ENCODE assay signal across 10 mouse cellular contexts in genomic region chr8:95302410-95302809, GRCm38 (mm10). TPM values are rescaled to one million over a fixed set of nuclear protein-coding genes. Genes with fewer than 3 reads are reported as not detected.
DNase-seq lines count a peak whose midpoint lies in the region; ATAC-seq and TF ChIP-seq lines count a peak whose summit lies in the region.
"Had no signal": no experiment of that assay in that cellular context is flagged by ENCODE, and none has a peak within 500 bp of the region (broad histone marks: within the 10 kb centered on the region; RNA-seq: fewer than 3 reads in every experiment).

No protein-coding gene starts in this region.

- peak; percentile 91 for ATAC-seq in megakaryocyte, adult 5-6 weeks (ENCODE audit: poor library complexity, severe bottlenecking)

- H3K27ac ChIP-seq in heart, adult 2 months, result no peak overlapping the region
- H3K27ac ChIP-seq: limb, embryonic 13.5 days had no signal

- WGBS in heart, adult 2 months, result 19% methylated on average over 5 of the region's 5 CpGs

- no peak overlapping the region for H3K9ac ChIP-seq in heart, adult 2 months (ENCODE audit: low read depth, low read length)
- H3K9ac ChIP-seq: limb, embryonic 13.5 days had no signal

- H3K4me1 ChIP-seq in heart, adult 2 months (ENCODE audit: control insufficient read depth, insufficient read depth, low read length), result no peaks in the 10 kb centered on the region
- H3K4me1 ChIP-seq: limb, embryonic 13.5 days had no signal

- H3K4me3 ChIP-seq in heart, adult 2 months, result no peak overlapping the region
- H3K4me3 ChIP-seq: limb, embryonic 13.5 days had no signal

- intact Hi-C loops in heart, adult 2 months (cut with DNase I), result loop anchor here (1.0 to 10.0 kb wide), 2 partner anchors 48 to 348 kb away; no protein-coding TSS in a partner anchor
- intact Hi-C loops in heart, postnatal 25 days (cut with DNase I), result loop anchor here (1.0 kb wide), 1 partner anchor 47 kb away; no protein-coding TSS in a partner anchor
- intact Hi-C loops in left cerebral cortex, postnatal 36 days (cut with DNase I), result loop anchor here (5.0 kb wide), 1 partner anchor 45 kb away; no protein-coding TSS in a partner anchor

- H3K79me2 ChIP-seq in heart, adult 2 months (replicated peaks; ENCODE audit: control insufficient read depth, insufficient read depth, low read length), result no peaks in the 10 kb centered on the region

- no peaks in the 10 kb centered on the region for H3K27me3 ChIP-seq in heart, adult 2 months (ENCODE audit: control insufficient read depth, insufficient read depth, low read length)
- H3K27me3 ChIP-seq: limb, embryonic 13.5 days had no signal

- no peak for TF ChIP-seq EP300 in heart, adult 2 months (IDR thresholded peaks at IDR 0.05; ENCODE audit: insufficient read depth, low read depth, low read length)

- TF ChIP-seq CTCF in heart, adult 2 months (IDR thresholded peaks at IDR 0.05), result peak; percentile 93

- no peaks in the 10 kb centered on the region for H3K36me3 ChIP-seq in heart, adult 2 months (ENCODE audit: control insufficient read depth, insufficient read depth, low read length)
- H3K36me3 ChIP-seq: limb, embryonic 13.5 days had no signal

- no peak for TF ChIP-seq POLR2A in heart, adult 2 months (IDR thresholded peaks at IDR 0.05; ENCODE audit: insufficient read depth, low read depth, low read length)

- peak; percentile 24 to 35 for DNase-seq in heart, adult 2 months
- no peak for DNase-seq in heart, postnatal 25 days (ENCODE audit: low spot score)
- DNase-seq in 3134 (ENCODE audit: extremely low read depth, insufficient read length, low spot score) (peak; percentile 31), MN1 (ENCODE audit: low spot score) (peak; percentile 45)
- DNase-seq in forelimb bud, embryonic 11.5 days (ENCODE audit: low read depth, low spot score), result peak; percentile 38
- no peak for DNase-seq in left cerebral cortex, postnatal 36 days (ENCODE audit: low spot score in 2 of 2)
- DNase-seq in ovary, postnatal 10 days (ENCODE audit: low spot score), result no peak

RNA-seq across cellular contexts. Expression of gene Cngb1, which starts 4.0 kb away (rescaled TPM):
- under 1 TPM; 0.61 to 0.63 TPM for total RNA-seq in heart, adult 2 months (2021)
- 1.00 and 1.2 TPM in 2 replicates for polyA plus RNA-seq in heart, adult 2 months (2012; rRNA removed)
- total RNA-seq in heart, postnatal 25 days (2021), result under 1 TPM; 0.75 to 0.86 TPM
- 0.96 TPM in 1 of 2 replicates, not detected in the other for total RNA-seq in megakaryocyte, adult 5-6 weeks (2015)
- 0.20 TPM in 1 of 2 replicates, not detected in the other for total RNA-seq in megakaryocyte, adult 5-6 weeks (2017)
- total RNA-seq in left cerebral cortex, postnatal 36 days (2021), result under 1 TPM; 0.23 to 0.30 TPM

RNA-seq across cellular contexts. Expression of gene Tepp, which starts 8.0 kb away (rescaled TPM):
- not detected for total RNA-seq in heart, adult 2 months (2021)
- 0.44 and 0.59 TPM in 2 replicates for polyA plus RNA-seq in heart, adult 2 months (2012; rRNA removed)
- not detected for total RNA-seq in heart, postnatal 25 days (2021)
- total RNA-seq in megakaryocyte, adult 5-6 weeks (2015), result 0.36 TPM in 1 of 2 replicates, not detected in the other
- total RNA-seq in megakaryocyte, adult 5-6 weeks (2017), result not detected in 2 replicates
- total RNA-seq in left cerebral cortex, postnatal 36 days (2021), result not detected
- polyA plus RNA-seq: stomach, embryonic 14.5 days had no signal

RNA-seq across cellular contexts. Expression of gene Zfp319, which starts 29.3 kb away (rescaled TPM):
- total RNA-seq in heart, adult 2 months (2021), result 1 to 10 TPM; 7.6 to 8.1 TPM
- 5.5 and 7.3 TPM in 2 replicates for polyA plus RNA-seq in heart, adult 2 months (2012; rRNA removed)
- total RNA-seq in heart, postnatal 25 days (2021), result 1 to 10 TPM; 8.5 to 9.9 TPM
- total RNA-seq in megakaryocyte, adult 5-6 weeks (2015), result 5.6 and 6.7 TPM in 2 replicates
- 3.7 and 4.2 TPM in 2 replicates for total RNA-seq in megakaryocyte, adult 5-6 weeks (2017)
- 10 to 100 TPM; 15.6 to 16.3 TPM for total RNA-seq in left cerebral cortex, postnatal 36 days (2021)

RNA-seq across cellular contexts. Expression of gene Usb1, which starts 29.7 kb away (rescaled TPM):
- total RNA-seq in heart, adult 2 months (2021), result 10 to 100 TPM; 12.2 to 15.2 TPM
- polyA plus RNA-seq in heart, adult 2 months (2012; rRNA removed), result 23.9 and 31.1 TPM in 2 replicates
- 10 to 100 TPM; 14.2 to 16.6 TPM for total RNA-seq in heart, postnatal 25 days (2021)
- total RNA-seq in megakaryocyte, adult 5-6 weeks (2015), result 28.2 and 32.4 TPM in 2 replicates
- total RNA-seq in megakaryocyte, adult 5-6 weeks (2017), result 29.0 and 29.5 TPM in 2 replicates
- total RNA-seq in left cerebral cortex, postnatal 36 days (2021), result 10 to 100 TPM; 12.0 to 13.6 TPM

RNA-seq across cellular contexts. Expression of gene Mmp15, which starts 49.7 kb away (rescaled TPM):
- 10 to 100 TPM; 53.4 to 67.5 TPM for total RNA-seq in heart, adult 2 months (2021)
- polyA plus RNA-seq in heart, adult 2 months (2012; rRNA removed), result 56.7 and 58.4 TPM in 2 replicates
- total RNA-seq in heart, postnatal 25 days (2021), result 10 to 100 TPM; 72.4 to 72.5 TPM
- not detected in 2 replicates for total RNA-seq in megakaryocyte, adult 5-6 weeks (2015)
- total RNA-seq in megakaryocyte, adult 5-6 weeks (2017), result not detected in 2 replicates
- total RNA-seq in left cerebral cortex, postnatal 36 days (2021), result 10 to 100 TPM; 18.9 to 19.6 TPM

Comparison
In these comparisons a context has a peak if more than half of its experiments do, and no peak if none do; other contexts are left out.
1. DNase-seq: peak in heart, adult 2 months (2 of 2), 3134 (single experiment), MN1 (single experiment) and forelimb bud, embryonic 11.5 days (single experiment); none in heart, postnatal 25 days (single experiment), left cerebral cortex, postnatal 36 days (0 of 2) and ovary, postnatal 10 days (single experiment).